Mouse (Mus musculus): ENCODE measurements around the gene Gpr82. TPM values are rescaled to one million over a fixed set of nuclear protein-coding genes. Genes with fewer than 3 reads are reported as not detected.

The Gpr82 gene
- polyA plus RNA-seq, 1 experiment: 0.06 TPM

DNA sequence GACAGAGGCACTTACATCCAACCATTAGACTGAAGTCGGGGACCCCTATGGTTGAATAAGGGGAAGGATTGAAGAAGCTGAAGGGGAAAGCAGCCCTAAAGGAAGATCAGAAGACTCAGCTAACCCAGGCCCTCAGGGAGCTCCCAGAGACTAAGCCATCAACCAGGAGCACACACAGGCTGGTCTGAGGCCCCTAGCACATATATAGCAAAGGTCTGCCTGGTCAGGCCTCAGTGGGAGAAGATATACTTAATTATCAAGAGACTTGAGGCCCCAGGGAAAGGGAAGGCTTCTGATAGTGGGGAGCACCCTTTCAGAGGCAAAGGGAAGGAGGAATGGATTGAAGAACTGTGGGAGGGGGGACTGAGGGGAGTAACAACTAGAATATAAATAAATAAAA, 25.4 kb downstream of the Gpr82 start:
- 90% methylated on average over 1 of the region's 1 CpGs for WGBS
- no peak for DNase-seq (ENCODE audit: low read depth, low spot score)

DNA sequence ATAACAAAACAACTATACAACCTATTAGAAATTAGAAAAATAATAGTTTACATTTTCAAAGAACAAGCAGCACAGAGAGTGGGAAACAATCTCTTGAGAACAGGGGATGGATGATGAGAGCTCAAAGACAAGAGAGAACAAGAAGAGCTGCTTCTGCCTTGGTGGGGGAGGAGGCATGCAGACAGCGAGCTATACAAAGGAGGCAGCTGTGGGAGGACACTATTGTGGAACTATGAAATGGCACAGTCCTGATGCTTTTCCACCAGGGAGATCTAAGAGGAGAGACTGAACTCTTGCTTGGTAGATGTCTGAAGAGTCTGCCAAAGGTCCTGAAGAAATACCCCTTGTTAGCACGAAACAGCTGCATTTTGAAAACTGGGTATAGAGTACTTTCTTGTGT, 27.2 kb downstream of the Gpr82 start:
- WGBS: 84% methylated on average over 2 of the region's 2 CpGs
- DNase-seq (ENCODE audit: low read depth, low spot score): no peak

DNA sequence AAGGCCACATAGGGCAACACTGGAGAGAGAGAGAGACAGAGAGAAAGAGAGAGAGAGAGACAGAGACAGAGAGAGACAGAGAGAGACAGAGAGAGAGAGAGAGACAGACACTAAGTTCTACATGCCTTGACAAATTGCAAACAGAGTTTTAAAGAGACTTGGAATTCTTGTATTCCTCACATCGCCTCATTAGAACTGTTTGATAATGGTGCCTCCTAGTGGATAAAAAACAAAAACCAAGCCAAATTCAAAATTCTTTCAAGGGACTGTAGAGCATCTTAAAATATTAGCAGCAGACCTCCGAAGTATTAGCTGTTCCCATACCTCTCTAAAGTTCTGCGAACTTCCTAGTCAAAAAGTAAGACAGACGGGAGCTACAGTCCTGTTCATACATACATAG, 30.7 kb downstream of the Gpr82 start:
- no peak for DNase-seq (ENCODE audit: low read depth, low spot score)
- 85% methylated on average over 4 of the region's 4 CpGs for WGBS

DNA sequence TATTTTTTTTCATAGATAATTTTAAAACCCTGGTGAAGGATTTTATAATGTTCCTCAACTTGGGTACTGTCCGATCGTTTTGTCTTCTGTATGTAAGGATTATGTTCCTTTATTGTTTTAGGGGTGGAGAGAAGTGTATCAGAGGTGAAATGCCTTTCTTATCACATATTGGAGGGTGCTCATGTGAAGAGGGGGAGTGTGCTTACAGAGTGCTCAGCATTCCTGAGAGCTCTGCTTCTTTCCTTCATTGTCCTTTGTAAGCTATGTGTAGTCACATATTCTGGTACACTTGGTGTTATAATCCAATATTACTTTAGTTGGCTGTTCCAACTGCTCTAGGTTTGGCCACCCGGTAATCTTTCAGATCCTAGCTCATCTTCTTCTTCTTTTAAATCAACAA, 39.5 kb downstream of the Gpr82 start:
- 60% methylated on average over 3 of the region's 3 CpGs for WGBS
- DNase-seq (ENCODE audit: low read depth, low spot score): no peak

DNA sequence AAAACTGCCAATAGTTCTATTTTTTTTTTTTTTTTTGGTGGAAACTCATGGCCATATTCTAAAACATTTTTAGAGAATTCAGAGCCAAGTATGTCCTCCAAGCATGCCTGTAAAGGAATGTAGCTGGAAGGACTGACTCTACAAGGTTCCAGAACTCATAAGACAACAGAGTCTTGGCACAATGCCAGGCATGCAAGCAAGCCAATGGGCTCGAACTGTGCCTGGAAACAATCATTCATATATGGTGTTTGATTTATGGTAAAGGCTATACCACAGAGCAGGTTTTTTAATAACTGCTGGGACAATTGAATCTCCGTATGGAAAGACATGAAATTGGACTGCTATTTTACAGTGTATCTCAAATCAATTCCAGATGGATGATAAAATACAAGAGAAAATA, 43.9 kb downstream of the Gpr82 start:
- 32% methylated on average over 2 of the region's 2 CpGs for WGBS
- DNase-seq (ENCODE audit: low read depth, low spot score): no peak

DNA sequence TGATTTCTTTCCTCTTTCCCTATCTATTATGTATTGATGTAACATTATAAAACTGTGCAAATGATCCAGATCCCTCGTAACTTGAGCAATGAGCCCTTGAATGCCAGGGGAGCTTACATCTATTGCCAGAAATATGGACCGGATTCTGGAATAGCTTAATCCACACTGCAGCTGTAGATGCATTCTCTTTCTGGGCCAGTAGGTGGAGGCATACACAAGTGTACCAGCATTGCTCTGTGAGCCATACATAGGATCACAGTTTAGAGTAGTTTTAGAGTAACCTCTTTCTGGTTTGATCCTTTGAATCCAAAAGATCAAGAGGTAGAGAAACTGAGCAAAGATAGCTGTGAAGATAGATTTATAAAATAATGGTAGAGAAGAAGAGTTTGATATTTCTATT, 49.0 kb downstream of the Gpr82 start:
- 15% methylated on average over 2 of the region's 2 CpGs for WGBS

More for the DNA sequence above, 49.0 kb downstream of the Gpr82 start:
- no peak for DNase-seq (ENCODE audit: low read depth, low spot score)

Other genes starting within 250 kb of the Gpr82 start
- gene Nyx, start 195.3 kb upstream of the Gpr82 start, polyA plus RNA-seq (2012; rRNA removed): 0.30 and 0.56 TPM in 2 replicates
- 0.43 and 0.56 TPM in 2 replicates for gene Gpr34, start 29.3 kb upstream of the Gpr82 start, polyA plus RNA-seq (2012; rRNA removed)
- gene Cask, start 190.0 kb downstream of the Gpr82 start, polyA plus RNA-seq (2012; rRNA removed): 12.8 and 19.2 TPM in 2 replicates